Mouse (Mus musculus): ENCODE results near the gene Tcl1b2. TPM values are rescaled to one million over a fixed set of nuclear protein-coding genes. Genes with fewer than 3 reads are reported as not detected.
"Not testable (repeated sequence)": the region's sequence is repeated elsewhere in the genome, so short reads cannot be mapped to it uniquely, and the experiment has no call there.

Gene Tcl1b2
- polyA plus RNA-seq, 1 experiment from 2014 or later: not detected

DNA sequence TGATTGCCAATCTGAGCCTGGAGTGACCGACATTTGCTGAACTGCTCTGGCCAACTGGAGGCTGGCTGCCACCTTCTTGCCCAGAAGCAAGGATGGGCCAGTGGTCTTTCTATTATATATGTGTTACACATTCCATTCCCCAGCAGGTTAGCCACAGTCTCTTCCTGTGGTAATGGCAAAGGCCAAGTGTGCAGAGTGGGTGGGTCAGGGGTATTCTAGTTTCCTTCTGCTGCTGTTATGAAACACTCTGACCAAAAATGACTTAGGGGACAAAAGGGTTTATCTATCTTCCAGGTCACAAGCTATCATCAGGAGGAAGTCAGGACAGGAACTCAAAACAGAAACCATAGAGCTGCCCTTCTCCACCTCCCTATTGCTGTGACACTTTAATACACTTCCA, 29.2 kb upstream of the Tcl1b2 start:
- 51% methylated on average over 1 of the region's 1 CpGs for WGBS (ENCODE audit: insufficient replicate concordance)
- Histone ChIP-seq H3K36me3 (ENCODE audit: control insufficient read depth, insufficient read depth) (no peaks in the 10 kb centered on the region), H3K9ac (ENCODE audit: low read depth, low read length) (no peak overlapping the region), H3K4me1 (ENCODE audit: control insufficient read depth, low read depth, low read length) (no peaks in the 10 kb centered on the region), H3K27ac (ENCODE audit: low read length) (no peak overlapping the region), H3K4me3 (ENCODE audit: low read depth, low read length) (no peak overlapping the region), H3K27me3 (ENCODE audit: control insufficient read depth, insufficient read depth, low read depth, low read length) (no peaks in the 10 kb centered on the region), H3K4me2 (ENCODE audit: low read depth, low read length) (no peak overlapping the region), H3K9me3 (replicated peaks; ENCODE audit: control insufficient read depth, low read length) (no peaks in the 10 kb centered on the region)
- ATAC-seq (ENCODE audit: low read depth): no peak

DNA sequence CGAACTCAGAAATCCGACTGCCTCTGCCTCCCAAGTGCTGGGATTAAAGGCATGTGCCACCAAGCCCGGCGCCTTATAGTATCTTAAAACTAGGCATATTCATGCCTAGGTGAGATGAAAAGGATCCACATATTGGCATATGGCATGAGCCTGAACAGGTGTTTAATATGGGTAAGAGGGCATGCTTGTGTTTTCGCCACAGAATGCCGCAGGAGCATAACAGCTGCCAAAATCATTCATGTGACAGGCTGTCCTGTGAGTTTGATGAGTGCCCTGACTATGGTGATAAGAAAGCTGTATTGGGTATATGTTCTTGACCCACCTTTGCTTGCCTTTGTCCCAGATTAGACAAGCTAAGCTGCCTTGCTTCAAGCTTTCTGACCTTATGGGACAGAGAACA, 20.5 kb upstream of the Tcl1b2 start:
- H3K9ac ChIP-seq (ENCODE audit: low read depth, low read length): no peak overlapping the region
- no peaks in the 10 kb centered on the region for H3K9me3 ChIP-seq (replicated peaks; ENCODE audit: control insufficient read depth, low read length)
- no peak for ATAC-seq (ENCODE audit: low read depth)
- no peak overlapping the region for H3K27ac ChIP-seq (ENCODE audit: low read length)
- no peak overlapping the region for H3K4me3 ChIP-seq (ENCODE audit: low read depth, low read length)
- H3K36me3 ChIP-seq (ENCODE audit: control insufficient read depth, insufficient read depth): no peaks in the 10 kb centered on the region
- no peaks in the 10 kb centered on the region for H3K4me1 ChIP-seq (ENCODE audit: control insufficient read depth, low read depth, low read length)
- 73% methylated on average over 6 of the region's 6 CpGs for WGBS (ENCODE audit: insufficient replicate concordance)
- no peak overlapping the region for H3K4me2 ChIP-seq (ENCODE audit: low read depth, low read length)
- no peaks in the 10 kb centered on the region for H3K27me3 ChIP-seq (ENCODE audit: control insufficient read depth, insufficient read depth, low read depth, low read length)

DNA sequence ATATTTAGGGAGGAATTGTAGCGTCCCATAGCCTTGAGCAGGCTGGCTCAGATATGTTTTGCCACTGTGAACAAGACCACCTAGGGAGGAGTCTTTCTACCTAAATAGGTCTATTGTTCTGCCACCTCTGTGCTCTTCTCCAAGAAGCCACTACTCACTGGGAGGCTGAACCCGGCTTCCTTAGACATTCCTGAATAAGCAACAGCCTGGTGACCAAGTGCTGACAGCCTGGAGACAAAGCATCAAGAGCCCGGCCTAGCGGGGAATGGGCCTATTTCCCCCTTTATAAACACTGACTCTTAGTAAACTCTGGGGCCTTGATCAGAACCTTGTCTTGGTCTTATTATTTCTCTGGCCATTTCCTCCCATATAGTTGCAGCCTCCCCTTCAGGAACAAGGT, 19.3 kb upstream of the Tcl1b2 start:
- H3K4me1 ChIP-seq (ENCODE audit: control insufficient read depth, low read depth, low read length): no peaks in the 10 kb centered on the region
- no peaks in the 10 kb centered on the region for H3K36me3 ChIP-seq (ENCODE audit: control insufficient read depth, insufficient read depth)
- H3K9ac ChIP-seq (ENCODE audit: low read depth, low read length): no peak overlapping the region
- H3K27ac ChIP-seq (ENCODE audit: low read length): no peak overlapping the region
- H3K9me3 ChIP-seq (replicated peaks; ENCODE audit: control insufficient read depth, low read length): no peaks in the 10 kb centered on the region
- H3K4me2 ChIP-seq (ENCODE audit: low read depth, low read length): no peak overlapping the region
- no peaks in the 10 kb centered on the region for H3K27me3 ChIP-seq (ENCODE audit: control insufficient read depth, insufficient read depth, low read depth, low read length)
- no peak overlapping the region for H3K4me3 ChIP-seq (ENCODE audit: low read depth, low read length)
- WGBS (ENCODE audit: insufficient replicate concordance): 60% methylated on average over 4 of the region's 4 CpGs
- no peak for ATAC-seq (ENCODE audit: low read depth)

DNA sequence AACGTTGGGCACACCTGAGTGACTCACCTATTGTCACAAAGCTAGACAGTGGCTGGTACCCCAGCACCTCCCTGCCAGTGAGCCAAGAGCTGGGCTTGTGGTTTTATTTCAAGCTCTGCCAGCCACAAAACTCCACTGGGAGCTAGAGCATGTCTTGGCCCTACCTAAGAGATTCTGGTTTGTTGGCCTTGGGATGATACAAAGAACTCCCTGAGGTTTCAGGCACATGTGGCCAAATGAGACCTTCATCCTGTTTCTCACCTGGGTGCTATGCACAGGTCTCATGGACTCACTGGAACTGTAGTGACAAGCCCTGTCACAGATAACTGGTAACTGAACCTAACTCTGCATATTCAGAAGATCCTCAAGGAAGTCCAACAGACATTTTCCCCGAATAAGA, 18.2 kb upstream of the Tcl1b2 start:
- ATAC-seq (ENCODE audit: low read depth): no peak
- Histone ChIP-seq H3K4me3 (ENCODE audit: low read depth, low read length) (no peak overlapping the region), H3K36me3 (ENCODE audit: control insufficient read depth, insufficient read depth) (no peaks in the 10 kb centered on the region)

DNA sequence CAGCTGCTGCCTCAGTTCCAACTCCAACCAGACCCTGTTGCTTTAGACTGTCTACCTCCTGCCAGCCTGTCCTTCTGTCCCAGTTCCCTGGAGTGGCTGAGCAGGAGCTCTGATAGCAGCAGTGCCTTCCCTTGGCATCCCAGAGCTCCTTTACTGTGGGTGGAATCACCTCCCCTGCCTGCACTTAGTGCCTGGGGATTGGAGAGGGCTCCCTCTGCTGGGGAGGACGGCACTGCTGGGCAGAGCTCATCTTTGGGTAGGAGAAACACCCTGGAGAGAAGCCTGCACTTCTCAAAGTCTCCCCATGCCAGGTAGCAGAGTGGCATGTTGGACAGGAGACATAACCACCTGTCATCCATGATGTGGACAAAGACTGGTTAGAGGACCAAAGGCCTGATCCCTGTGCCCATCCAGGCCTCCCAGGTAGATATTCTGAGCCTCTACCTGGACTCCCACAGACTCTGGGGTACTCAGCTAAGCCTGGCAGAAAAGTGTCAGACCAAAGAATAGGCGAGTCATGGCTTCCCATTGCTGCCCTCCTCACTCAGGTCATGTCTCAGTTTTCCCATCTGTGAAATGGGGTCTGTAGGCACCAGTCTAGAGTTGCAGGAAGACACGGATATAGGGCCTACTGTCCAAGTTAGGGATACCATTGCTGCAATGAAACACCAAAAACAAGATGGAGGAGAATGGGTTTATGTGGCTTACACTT, 16.2 kb upstream of the Tcl1b2 start:
- not testable (repeated sequence) for ATAC-seq (ENCODE audit: low read depth); H3K27me3 ChIP-seq (ENCODE audit: control insufficient read depth, insufficient read depth, low read depth, low read length); H3K4me1 ChIP-seq (ENCODE audit: control insufficient read depth, low read depth, low read length); H3K36me3 ChIP-seq (ENCODE audit: control insufficient read depth, insufficient read depth); H3K9me3 ChIP-seq (replicated peaks; ENCODE audit: control insufficient read depth, low read length); H3K9ac ChIP-seq (ENCODE audit: low read depth, low read length); H3K4me2 ChIP-seq (ENCODE audit: low read depth, low read length); H3K4me3 ChIP-seq (ENCODE audit: low read depth, low read length); H3K27ac ChIP-seq (ENCODE audit: low read length)
- whole genome bisulfite sequencing (ENCODE audit: insufficient replicate concordance): 28% methylated on average over 3 of the region's 3 CpGs

More for the DNA sequence above, 18.2 kb upstream of the Tcl1b2 start:
- no peaks in the 10 kb centered on the region for H3K27me3 ChIP-seq (ENCODE audit: control insufficient read depth, insufficient read depth, low read depth, low read length)
- no peak overlapping the region for H3K4me2 ChIP-seq (ENCODE audit: low read depth, low read length)
- no peaks in the 10 kb centered on the region for H3K4me1 ChIP-seq (ENCODE audit: control insufficient read depth, low read depth, low read length)
- no peaks in the 10 kb centered on the region for H3K9me3 ChIP-seq (replicated peaks; ENCODE audit: control insufficient read depth, low read length)
- H3K27ac ChIP-seq (ENCODE audit: low read length): no peak overlapping the region
- H3K9ac ChIP-seq (ENCODE audit: low read depth, low read length): no peak overlapping the region
- WGBS (ENCODE audit: insufficient replicate concordance): 38% methylated on average over 2 of the region's 2 CpGs

DNA sequence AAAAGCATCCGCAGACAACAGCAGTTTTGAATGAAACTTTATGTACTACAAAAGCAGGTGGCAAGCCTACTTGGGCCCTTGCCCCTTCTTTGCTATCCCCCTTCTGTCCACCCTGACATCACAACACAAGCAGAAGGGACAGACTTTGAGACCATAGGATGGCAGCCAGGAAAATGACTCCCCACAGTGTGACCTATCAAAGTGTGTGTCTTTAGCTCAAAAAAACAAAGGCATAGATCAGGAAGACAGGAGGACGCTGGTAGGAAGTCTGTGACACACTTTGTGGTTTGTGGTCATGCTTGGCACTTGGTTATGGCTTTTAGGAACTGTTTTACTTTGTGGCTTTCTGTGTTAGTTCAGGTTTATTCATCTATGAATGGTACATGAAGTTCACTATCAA, 11.6 kb upstream of the Tcl1b2 start:
- H3K9ac ChIP-seq (ENCODE audit: low read depth, low read length); H3K9me3 ChIP-seq (replicated peaks; ENCODE audit: control insufficient read depth, low read length); H3K4me1 ChIP-seq (ENCODE audit: control insufficient read depth, low read depth, low read length); H3K27ac ChIP-seq (ENCODE audit: low read length); H3K36me3 ChIP-seq (ENCODE audit: control insufficient read depth, insufficient read depth); H3K4me3 ChIP-seq (ENCODE audit: low read depth, low read length); H3K4me2 ChIP-seq (ENCODE audit: low read depth, low read length); ATAC-seq (ENCODE audit: low read depth); H3K27me3 ChIP-seq (ENCODE audit: control insufficient read depth, insufficient read depth, low read depth, low read length): not testable (repeated sequence)
- WGBS (ENCODE audit: insufficient replicate concordance): 34% methylated on average over 2 of the region's 2 CpGs

DNA sequence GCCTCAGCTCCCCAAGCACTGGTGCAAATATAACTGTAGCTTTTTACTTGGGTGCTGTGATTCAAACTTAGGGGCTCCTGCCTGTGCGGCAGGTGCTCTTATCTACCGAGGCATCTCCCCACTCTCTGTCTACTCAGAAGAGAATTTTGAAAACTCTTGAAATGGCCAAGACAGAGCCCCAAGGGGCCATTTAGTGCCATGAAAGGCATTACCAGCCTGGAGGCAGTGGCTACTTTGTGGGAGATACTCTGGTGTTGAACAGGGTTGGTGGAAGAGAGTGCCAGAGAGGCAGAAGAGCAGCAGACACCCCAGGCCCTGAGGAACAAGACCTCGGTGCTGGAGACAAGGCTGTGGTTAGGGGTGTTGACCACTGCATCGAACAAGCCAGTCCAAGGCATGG, 11.0 kb upstream of the Tcl1b2 start:
- H3K36me3 ChIP-seq (ENCODE audit: control insufficient read depth, insufficient read depth); ATAC-seq (ENCODE audit: low read depth); H3K4me1 ChIP-seq (ENCODE audit: control insufficient read depth, low read depth, low read length); H3K9me3 ChIP-seq (replicated peaks; ENCODE audit: control insufficient read depth, low read length); H3K4me2 ChIP-seq (ENCODE audit: low read depth, low read length); H3K4me3 ChIP-seq (ENCODE audit: low read depth, low read length); H3K27ac ChIP-seq (ENCODE audit: low read length); H3K27me3 ChIP-seq (ENCODE audit: control insufficient read depth, insufficient read depth, low read depth, low read length); H3K9ac ChIP-seq (ENCODE audit: low read depth, low read length): not testable (repeated sequence)
- WGBS (ENCODE audit: insufficient replicate concordance): 23% methylated on average over 4 of the region's 4 CpGs

DNA sequence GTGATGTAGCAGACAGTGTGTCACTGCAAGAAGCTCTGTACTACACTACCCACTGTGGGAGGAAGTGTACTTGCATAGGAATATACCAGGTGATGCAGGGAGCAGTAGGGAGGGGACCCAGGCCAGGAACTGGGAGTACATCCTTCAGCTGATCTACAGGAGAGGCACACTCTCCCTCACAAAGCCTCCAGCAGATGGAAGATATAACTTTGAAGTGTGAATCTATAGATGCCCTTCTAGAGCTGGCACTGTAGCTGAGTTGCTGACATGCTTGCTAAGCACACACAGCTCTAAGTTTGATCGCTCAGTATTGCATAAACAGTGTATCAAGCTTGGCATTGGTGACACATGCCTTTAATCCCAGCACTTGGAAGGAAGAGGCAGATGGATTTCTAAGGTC, 8.1 kb upstream of the Tcl1b2 start:
- not testable (repeated sequence) for H3K9ac ChIP-seq (ENCODE audit: low read depth, low read length); H3K27me3 ChIP-seq (ENCODE audit: control insufficient read depth, insufficient read depth, low read depth, low read length); H3K4me2 ChIP-seq (ENCODE audit: low read depth, low read length); H3K9me3 ChIP-seq (replicated peaks; ENCODE audit: control insufficient read depth, low read length); H3K36me3 ChIP-seq (ENCODE audit: control insufficient read depth, insufficient read depth); H3K27ac ChIP-seq (ENCODE audit: low read length); H3K4me1 ChIP-seq (ENCODE audit: control insufficient read depth, low read depth, low read length); H3K4me3 ChIP-seq (ENCODE audit: low read depth, low read length); ATAC-seq (ENCODE audit: low read depth)
- 54% methylated on average over 1 of the region's 1 CpGs for WGBS (ENCODE audit: insufficient replicate concordance)

DNA sequence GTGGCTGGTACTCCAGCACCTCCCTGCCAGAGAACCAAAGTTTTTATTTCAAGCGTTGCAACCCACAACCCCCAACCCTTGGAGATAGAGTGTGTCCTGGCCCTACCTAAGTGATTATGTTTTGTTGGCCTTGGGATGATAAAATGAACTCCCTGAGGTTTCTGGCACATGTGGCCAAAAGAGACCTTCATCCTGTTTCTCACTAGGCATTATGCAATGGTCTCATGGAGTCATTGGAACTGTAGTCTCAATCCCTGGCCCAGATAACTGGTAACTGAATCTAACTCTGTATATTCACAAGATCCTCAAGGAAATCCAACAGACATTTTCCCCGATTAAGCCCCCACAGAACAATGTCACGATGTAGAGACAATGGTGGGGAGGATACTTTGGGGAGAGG, 2.7 kb upstream of the Tcl1b2 start:
- Histone ChIP-seq H3K4me3 (ENCODE audit: low read depth, low read length) (no peak overlapping the region), H3K9ac (ENCODE audit: low read depth, low read length) (no peak overlapping the region), H3K4me1 (ENCODE audit: control insufficient read depth, low read depth, low read length) (no peaks in the 10 kb centered on the region), H3K4me2 (ENCODE audit: low read depth, low read length) (no peak overlapping the region), H3K36me3 (ENCODE audit: control insufficient read depth, insufficient read depth) (no peaks in the 10 kb centered on the region), H3K27me3 (ENCODE audit: control insufficient read depth, insufficient read depth, low read depth, low read length) (no peaks in the 10 kb centered on the region), H3K9me3 (replicated peaks; ENCODE audit: control insufficient read depth, low read length) (no peaks in the 10 kb centered on the region), H3K27ac (ENCODE audit: low read length) (no peak overlapping the region)
- 62% methylated on average over 3 of the region's 3 CpGs for WGBS (ENCODE audit: insufficient replicate concordance)
- no peak for ATAC-seq (ENCODE audit: low read depth)
